Mouse (Mus musculus) lung, postnatal 0 days (tissue): ENCODE data around the gene Hist1h2af.

Source experiments
- CTCF ChIP-seq: IDR thresholded peaks from 2 replicates; pipeline ENCODE4 v1.5.1; 2016; ENCODE audit warnings: antibody characterized with exemption, mild to moderate bottlenecking
- EP300 ChIP-seq: IDR thresholded peaks from 2 replicates; pipeline ENCODE4 v1.6.1; 2016; ENCODE audit warnings: antibody characterized with exemption, mild to moderate bottlenecking, control low read depth

DNA sequence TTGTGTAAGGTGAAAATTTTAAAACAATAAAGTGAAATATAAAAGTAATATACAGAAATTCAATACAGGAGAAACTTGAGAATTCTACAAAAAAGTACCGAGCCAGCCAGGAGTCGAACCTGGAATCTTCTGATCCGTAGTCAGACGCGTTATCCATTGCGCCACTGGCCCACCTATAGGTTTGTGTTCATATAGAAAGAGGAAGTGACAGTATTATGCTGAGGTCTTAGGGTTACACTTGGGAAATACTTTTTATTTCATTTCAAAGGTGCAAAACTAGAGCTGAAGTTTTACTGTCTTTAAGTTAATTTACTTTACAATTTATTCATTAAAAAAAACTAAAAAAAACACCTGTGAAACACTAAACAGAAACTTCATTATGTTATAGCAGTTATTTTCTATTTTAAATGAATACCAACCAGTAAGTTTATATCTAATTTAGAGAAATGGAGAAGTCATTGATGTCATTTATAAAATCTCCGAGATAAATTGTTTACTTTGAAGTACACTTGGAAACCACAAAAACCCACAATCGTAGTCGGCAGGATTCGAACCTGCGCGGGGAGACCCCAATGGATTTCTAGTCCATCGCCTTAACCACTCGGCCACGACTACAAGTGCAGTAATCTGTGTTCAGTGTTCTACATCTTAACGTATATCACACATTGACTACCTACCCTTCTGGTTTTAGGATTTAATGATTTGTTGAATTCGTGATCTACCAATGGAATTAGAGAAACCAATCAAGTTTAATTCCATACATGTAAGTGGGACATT lies 33.1 kb upstream of the Hist1h2af start:
- TF ChIP-seq CTCF: no peak
- no peak for TF ChIP-seq EP300
